Mouse (Mus musculus) layer of hippocampus, adult 8-10 months (tissue): ENCODE measurements around the gene Sdsl. TPM values are rescaled to one million over a fixed set of nuclear protein-coding genes. Genes with fewer than 3 reads are reported as not detected.
A peak's percentile ranks its signal among the peaks of the same experiment; 100 is the strongest.

ENCODE experiments used
- DNase-seq, 2 experiments: peaks; one replicate each; pipeline ENCODE4 v3.0.0; 2022; ENCODE audit warnings: low spot score in 2 of 2
- total RNA-seq, 4 experiments: library from RNA; stranded (reverse); gene quantifications; 2 replicates each; pipeline ENCODE4 v1.2.4; 2022

Sdsl gene
- total RNA-seq, 4 experiments from 2014 or later, result 7.5 to 11.6 (median 10.6) TPM

DNA sequence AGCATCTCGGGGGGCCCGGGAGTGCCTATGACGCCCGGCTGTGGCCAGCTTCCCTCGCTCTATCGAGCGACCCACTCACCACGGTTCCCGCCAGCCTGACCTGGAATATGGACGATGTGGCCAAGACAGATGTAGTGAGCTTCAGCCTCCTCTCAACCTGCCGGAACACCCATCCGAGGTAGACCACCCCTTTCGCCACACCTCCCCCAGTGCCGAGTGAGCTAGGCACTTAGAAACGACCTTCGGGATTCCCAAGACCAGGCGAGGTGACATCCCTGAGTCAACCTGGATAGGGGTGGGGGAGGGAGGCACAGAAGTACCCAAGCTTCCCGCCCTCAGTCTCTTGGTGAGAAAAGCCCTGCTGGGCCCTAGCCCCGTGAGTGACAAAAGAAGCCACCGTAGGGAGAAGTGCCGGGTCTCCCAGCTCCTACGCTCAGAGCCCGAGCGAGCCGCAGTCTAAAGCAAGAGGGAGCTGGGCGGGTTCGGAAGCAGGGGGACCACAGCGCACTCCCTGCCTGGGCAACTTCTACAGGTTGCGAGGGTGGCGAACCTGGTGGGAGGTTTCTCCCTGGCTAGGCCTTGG is 41.5 kb downstream of the Sdsl start:
- no peak for DNase-seq

DNA sequence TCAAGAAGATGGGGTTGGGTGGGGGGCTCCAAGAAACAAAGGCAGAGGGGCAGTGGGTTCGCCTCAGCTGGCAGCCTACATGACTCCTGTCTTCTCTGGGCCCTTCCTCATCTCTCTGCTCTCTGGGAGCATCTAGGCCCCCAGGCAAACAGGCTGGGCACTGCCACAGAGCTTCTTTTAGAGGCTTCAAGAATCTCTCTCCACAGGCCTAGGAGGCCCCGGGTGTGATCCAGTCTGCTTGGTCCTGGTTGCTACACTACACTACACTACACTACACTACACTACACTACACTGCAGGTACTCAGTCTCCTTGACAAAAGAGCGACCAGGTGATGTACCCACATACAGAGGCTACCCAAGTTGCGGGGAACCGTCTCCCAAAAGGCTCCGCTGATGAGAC is 42.9 kb downstream of the Sdsl start:
- DNase-seq, result no peak

DNA sequence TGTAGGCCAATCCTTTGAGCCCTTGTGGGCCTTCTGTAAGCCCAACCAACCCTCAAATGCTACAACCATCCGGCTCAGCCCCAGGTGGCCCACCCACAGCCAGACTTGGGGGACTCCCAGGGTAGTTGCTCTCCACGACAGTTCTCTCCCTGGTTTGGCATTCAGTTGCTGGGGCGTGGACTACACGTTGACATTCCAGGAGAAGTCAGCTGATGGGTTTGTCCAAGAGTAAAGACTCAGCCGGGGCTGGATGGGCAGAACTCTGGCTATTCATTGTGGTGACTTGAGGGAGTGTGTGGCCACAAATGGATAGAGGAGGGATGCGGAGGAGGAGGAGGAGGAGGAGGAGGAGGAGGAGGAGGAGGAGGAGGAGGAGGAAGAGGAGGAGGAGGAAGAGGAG is 43.6 kb downstream of the Sdsl start:
- DNase-seq, result no peak

DNA sequence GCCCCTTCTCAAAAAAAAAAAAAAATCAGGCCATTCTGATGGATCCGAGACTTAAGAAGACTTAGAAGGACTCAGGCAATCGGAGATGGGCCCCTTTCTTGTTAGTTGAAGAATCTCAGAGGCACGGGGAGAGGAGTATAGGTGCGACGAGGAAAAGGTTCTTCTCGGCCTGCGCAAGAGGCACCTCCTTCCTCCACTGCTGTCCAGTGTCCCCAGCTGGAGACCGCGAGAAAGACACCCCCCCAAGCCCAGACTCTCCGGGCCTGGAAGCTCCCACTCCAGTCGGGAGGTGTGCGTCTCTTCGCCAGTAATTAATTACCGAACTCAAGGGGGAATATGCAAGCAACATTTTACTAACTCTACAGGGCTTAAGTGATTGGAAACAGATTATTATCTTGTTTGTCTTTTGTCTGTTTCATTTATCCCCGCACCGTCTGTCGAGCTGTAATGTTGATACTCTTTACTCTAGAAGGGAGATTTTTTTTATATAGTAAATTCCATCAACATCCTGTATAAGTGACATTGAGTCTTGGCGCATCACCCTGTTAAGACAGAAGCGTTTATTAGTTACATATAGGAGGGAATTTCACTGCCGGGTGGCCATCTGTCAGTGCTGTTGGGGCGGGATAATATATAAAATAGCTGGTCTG is 44.3 kb downstream of the Sdsl start:
- DNase-seq, result no peak

DNA sequence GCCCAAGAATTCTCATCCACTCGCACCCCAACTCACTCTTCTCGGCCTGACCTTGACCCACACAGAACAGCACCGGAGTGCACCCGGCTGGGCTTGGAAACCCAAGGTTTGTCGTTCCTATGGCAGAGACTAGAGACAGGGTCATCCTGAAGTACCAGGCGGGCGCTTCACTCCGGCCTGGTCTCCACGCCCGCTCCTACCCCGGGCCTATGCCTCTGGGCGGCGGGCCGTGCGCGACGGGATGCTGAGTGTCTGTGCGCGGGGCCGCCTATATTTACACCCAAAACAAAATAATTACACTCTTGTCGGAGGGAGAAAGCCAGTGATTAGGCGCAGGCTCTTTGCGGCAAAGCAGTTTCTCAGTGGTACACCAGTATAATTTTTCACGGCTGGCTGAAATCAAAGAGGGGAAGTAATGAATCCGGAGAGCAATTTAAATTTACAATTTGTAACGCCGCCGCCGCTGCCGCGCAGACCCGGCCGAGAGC is 45.1 kb downstream of the Sdsl start:
- no peak for DNase-seq

DNA sequence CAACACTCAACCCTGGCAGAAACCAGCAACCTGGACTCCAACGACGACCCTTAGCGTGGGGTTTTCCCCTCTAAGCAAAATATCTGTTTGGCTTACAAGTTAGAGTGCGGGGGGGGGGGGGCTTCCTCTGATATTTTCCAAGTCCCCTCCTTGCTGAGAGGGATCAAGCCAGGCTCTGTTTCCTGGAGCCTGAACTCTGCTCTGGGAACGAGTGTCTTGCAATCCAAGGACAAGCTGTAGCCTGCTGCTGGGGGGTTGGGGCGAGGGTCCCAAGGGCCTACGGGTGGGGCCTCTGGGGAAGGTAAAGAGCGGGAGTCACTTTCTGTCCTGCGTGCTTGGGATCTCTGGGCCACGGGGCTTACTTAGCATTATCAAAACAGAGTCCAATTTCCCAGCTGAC is 46.0 kb downstream of the Sdsl start:
- DNase-seq, result no peak

DNA sequence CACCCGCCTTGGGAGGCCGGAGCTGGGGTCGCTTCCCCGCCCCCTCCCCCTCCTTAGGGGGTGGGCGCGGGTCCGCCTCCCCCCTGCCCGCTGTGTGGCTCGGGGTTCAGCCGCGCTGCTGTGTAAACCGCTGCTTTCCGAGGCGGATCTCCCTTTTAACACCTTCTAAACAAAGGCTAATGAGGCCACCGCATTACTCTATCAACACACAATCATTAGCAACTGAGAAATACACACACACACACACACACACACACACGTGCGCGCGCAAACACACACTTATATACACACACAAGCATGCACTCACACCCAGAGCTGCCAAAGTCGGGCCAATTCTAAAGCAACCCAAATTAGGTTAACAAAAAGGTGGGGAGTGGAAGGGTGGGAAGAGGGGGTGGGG is 46.9 kb downstream of the Sdsl start:
- DNase-seq, result no peak

DNA sequence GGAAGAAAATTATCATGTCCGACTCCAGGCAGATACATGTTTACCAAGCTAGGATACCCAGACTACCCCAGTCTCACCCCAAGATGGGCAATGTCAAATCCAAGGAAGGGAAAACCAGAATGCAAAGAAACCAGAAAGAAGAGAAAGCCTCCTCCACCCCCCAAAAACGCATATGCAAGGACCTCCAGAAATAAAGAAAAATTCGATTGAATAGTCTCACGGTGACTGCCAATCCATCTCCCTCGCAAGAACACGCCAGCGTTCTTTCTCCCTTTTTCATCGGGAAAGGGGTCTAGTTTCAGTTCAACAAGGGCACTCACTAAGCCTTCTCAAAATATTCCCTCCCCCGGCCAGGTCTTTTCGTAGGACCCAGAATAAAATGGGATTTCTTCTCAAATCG is 48.0 kb downstream of the Sdsl start:
- DNase-seq, result no peak

DNA sequence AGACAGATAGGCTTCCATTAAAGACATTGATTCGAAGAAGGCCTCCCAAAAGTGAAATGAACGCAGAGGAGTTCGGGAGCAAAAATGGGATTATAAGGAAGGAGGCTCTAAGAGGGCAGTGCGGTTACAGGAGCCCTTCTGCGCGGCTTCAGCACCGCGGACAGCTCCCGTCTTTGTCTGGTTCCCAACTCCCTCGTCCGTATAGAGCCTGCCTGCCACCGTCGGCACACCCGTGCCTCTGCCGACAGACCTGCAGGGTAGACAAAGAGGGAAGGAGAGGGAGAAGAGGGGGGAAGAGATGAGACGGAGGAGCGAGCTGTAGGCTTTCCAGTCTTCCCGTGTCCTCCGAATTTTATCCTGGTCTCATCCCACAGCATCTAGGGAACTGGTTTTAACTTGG is 48.6 kb downstream of the Sdsl start:
- DNase-seq, result no peak

DNA sequence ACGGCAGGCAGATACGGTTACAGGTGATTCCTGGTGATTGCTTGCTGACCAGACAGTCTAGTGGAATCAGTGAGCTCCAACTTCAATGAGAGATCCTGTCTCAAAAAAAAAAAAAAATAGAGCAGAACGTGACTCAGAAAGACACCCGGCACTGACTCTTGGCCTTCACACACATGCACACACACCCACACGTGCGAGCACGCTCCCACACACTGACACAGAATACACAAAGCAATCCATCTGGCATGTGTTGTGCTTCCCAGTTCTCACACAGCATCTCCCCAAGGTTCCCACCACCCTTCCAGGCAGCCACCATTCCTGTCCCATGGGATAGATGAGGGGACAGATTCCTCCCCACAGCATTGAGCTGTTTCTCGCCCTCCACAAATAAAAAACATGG is 52.5 kb downstream of the Sdsl start:
- peak; percentile 36 to 59 for DNase-seq

DNA sequence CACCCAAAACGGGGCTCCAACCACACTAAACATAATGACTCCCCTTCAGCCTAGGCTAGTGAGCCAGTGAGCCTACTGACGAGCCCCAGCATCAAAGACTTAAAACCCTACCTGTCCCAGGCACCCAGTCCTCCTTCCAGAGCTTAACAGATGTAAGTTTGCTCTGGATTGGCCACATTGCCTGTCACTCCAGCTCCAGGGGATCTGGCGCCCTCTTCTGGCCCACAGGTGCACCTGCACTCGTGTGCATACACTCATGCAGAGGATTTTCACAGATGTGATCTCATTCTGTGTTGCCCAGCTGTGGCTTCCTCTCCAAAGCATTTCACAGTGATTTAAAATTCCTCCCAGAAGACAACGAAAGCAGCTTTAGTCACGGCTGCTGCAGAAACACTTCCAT is 59.2 kb downstream of the Sdsl start:
- no peak for DNase-seq

DNA sequence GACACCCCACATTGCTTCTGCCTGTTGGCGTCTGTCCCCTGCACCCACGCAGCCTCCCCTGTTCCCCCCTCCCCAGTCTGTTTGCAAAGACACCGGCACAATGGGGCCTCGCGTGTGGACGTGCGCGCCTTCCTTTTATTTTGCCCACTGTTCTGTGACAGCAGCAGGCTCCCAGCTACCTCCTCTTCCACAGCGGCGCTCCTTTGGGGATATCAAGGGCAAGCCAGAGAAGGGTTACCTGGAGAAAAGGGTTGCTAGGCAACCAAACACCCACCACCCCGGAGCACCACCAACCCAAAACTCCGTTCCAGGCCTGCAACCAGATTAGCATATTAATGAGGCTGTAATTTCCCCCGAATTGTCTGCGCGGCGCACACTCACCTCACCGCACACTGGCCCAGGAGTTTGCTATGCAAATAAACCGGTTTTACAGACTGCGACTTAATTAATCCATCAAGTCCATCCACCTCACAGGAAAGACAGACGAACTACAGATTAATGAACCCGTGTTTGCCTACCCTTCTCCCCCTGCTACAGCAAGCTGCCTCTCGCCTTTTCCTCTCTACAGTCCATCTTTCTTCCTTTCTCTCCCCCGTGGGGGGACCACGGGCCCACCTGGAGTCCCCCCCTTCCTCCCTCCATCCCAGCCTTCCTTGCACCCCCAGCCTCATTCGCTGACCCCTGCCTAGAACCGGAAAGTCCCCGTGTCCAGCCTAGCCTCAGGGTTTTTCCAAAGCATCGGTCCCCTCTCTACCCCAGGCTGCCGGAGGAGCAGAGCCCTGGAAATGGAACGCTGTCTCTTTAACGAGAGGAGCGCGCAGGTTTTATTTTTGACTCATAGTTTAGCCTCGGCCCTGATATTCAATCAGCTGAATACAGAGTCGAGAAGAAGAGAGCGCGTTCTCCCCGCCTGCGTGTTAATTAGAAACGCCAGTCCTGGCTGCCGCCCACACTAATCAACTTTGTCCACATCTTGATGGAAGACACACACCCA is 62.9 kb downstream of the Sdsl start:
- peak; percentile 21 to 32 for DNase-seq

DNA sequence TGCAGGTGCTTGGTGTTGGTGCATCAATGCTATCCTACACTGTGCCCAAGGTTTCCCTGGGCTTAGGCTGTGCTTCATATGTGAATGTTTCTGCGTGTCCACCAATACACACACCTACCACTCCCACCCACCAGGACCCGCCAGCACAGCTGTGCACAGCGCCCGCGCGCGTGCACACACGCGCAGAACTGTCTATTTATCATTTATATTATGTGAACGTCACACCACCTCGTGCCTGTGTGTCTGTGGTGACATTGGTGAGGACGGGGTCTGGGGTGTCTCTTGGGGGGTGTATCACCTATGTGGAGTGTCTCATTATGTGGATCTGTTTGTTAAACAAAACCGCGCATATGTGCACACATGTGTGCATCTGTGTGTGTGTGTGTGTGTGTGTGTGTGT is 63.7 kb downstream of the Sdsl start:
- peak; percentile 6 to 13 for DNase-seq

Other genes starting within 250 kb of the Sdsl start
- gene Lhx5, start 41.1 kb downstream of the Sdsl start, total RNA-seq, result under 1 TPM in 2 of 4 experiments, not detected in 2; 0.10 to 0.11 TPM
- gene Sds, start 3.7 kb upstream of the Sdsl start, total RNA-seq, result under 1 TPM in 2 of 4 experiments, not detected in 2; 0.82 to 0.91 TPM
- 10 to 100 TPM; 57.9 to 76.5 (median 66.5) TPM for gene Plbd2, start 30.8 kb upstream of the Sdsl start, total RNA-seq
- gene Slc8b1, start 38.4 kb upstream of the Sdsl start, total RNA-seq, result 10 to 100 TPM in 1 of 4 experiments, 1 to 10 TPM in 3; 9.6 to 10.8 (median 9.8) TPM
- gene Tpcn1, start 115.9 kb upstream of the Sdsl start, total RNA-seq, result 10 to 100 TPM; 38.2 to 43.8 (median 41.1) TPM
- gene Iqcd, start 116.2 kb upstream of the Sdsl start, total RNA-seq, result 1 to 10 TPM; 1.2 to 1.6 (median 1.5) TPM
- gene Rita1, start 139.8 kb upstream of the Sdsl start, total RNA-seq, result 10 to 100 TPM; 22.1 to 27.3 (median 24.7) TPM
- gene Ddx54, start 139.9 kb upstream of the Sdsl start, total RNA-seq, result 10 to 100 TPM; 32.8 to 37.1 (median 35.7) TPM
- under 1 TPM in 2 of 4 experiments, not detected in 2; 0.50 to 0.56 TPM for gene Cfap73, start 161.4 kb upstream of the Sdsl start, total RNA-seq
- gene Rasal1, start 176.0 kb upstream of the Sdsl start, total RNA-seq, result 100 to 1,000 TPM in 2 of 4 experiments, 10 to 100 TPM in 2; 84.4 to 112 (median 96.9) TPM
- 10 to 100 TPM; 62.9 to 71.1 (median 66.9) TPM for gene Dtx1, start 239.1 kb upstream of the Sdsl start, total RNA-seq